ENCODE assay signal across 35 mouse cellular contexts in the genomic region with DNA sequence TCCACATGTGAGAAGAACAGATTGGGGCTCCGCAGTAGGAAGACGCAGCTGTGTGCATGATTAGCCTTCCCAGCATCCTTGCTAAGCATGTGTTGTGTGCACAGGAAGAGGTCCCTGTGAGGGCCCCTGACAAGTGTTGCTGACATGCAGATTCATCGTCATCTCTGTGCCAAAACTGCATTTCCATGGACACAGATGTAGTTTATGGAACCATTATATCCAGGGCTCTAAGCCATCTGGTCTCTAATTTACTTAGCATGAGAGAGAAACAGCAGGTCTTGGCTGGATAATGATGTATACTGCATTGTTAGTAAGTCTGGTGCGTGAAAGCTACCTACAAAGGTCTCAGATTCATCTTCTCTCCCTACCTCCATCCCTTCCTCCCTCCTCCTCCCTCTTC. TPM values are rescaled to one million over a fixed set of nuclear protein-coding genes. Genes with fewer than 3 reads are reported as not detected.
DNase-seq lines count a peak whose midpoint lies in the region; ATAC-seq and TF ChIP-seq lines count a peak whose summit lies in the region.
"Had no signal": no experiment of that assay in that cellular context is flagged by ENCODE, and none has a peak within 500 bp of the region (broad histone marks: within the 10 kb centered on the region; RNA-seq: fewer than 3 reads in every experiment).

No protein-coding gene starts in this region.

- H3K27me3 ChIP-seq in liver, embryonic 11.5 days (replicated peaks; ENCODE audit: control insufficient read depth, insufficient read depth, low read length), result no peaks in the 10 kb centered on the region
- H3K27me3 ChIP-seq: liver, embryonic 15.5 days; midbrain, embryonic 15.5 days; neural tube, embryonic 12.5 days had no signal

- 78% methylated on average over 4 of the region's 4 CpGs for WGBS in liver, embryonic 11.5 days

- H3K9ac ChIP-seq in liver, embryonic 11.5 days (ENCODE audit: low read depth, low read length), result no peak overlapping the region
- H3K9ac ChIP-seq: liver, embryonic 15.5 days; lung, embryonic 14.5 days; midbrain, embryonic 15.5 days; neural tube, embryonic 12.5 days had no signal

- DNase-seq in frontal cortex, adult 2 months (ENCODE audit: extremely low spot score in 1 of 2, low spot score in 1 of 2), result no peak
- peak; percentile 27 for DNase-seq in layer of hippocampus, adult 9-11 months
- no peak for DNase-seq in layer of hippocampus, postnatal 10 days (ENCODE audit: low spot score in 2 of 2)
- DNase-seq in brain, adult 2 months (ENCODE audit: low read depth, low spot score), result peak; percentile 42
- DNase-seq in brain, embryonic 14.5 days (ENCODE audit: low read depth), result peak; percentile 60
- DNase-seq in embryo, embryonic 11 days, result no peak
- DNase-seq in liver, embryonic 11.5 days (ENCODE audit: low spot score), result no peak
- DNase-seq: adrenal gland, postnatal 25 days; B cell, adult 2 months; cerebellum, adult 2 months; cerebellum, postnatal 14 days; gastrocnemius, postnatal 10 days; heart, postnatal 14 days; kidney, adult 8-10 months; kidney, postnatal 4 days; liver; lung, embryonic 14.5 days; lung, postnatal 14 days; retina, postnatal 1 day; spleen, adult 18-20 months; thymus, postnatal 14 days had no signal

- H3K27ac ChIP-seq in liver, embryonic 11.5 days (ENCODE audit: low read depth, low read length), result no peak overlapping the region
- H3K27ac ChIP-seq: kidney, postnatal 0 days; liver, embryonic 15.5 days; midbrain, embryonic 15.5 days; neural tube, embryonic 12.5 days had no signal

- no peak overlapping the region for H3K4me2 ChIP-seq in liver, embryonic 11.5 days
- H3K4me2 ChIP-seq: liver, embryonic 15.5 days; lung, embryonic 14.5 days; midbrain, embryonic 15.5 days; neural tube, embryonic 12.5 days had no signal

- H3K4me1 ChIP-seq in liver, embryonic 11.5 days (replicated peaks; ENCODE audit: control insufficient read depth, insufficient read depth, low read length), result no peaks in the 10 kb centered on the region
- H3K4me1 ChIP-seq: liver, embryonic 15.5 days; midbrain, embryonic 15.5 days; neural tube, embryonic 12.5 days had no signal

- no peak for TF ChIP-seq CTCF in brain, embryonic 14.5 days (IDR thresholded peaks at IDR 0.05; ENCODE audit: borderline replicate concordance, extremely low read depth, insufficient read depth, insufficient read length)

- no peak overlapping the region for H3K4me3 ChIP-seq in liver, embryonic 11.5 days (ENCODE audit: low read depth, low read length)
- H3K4me3 ChIP-seq: liver, embryonic 15.5 days; midbrain, embryonic 15.5 days; neural tube, embryonic 12.5 days had no signal

- no peak for TF ChIP-seq POLR2A in brain, embryonic 14.5 days (IDR thresholded peaks at IDR 0.05; ENCODE audit: borderline replicate concordance, extremely low read depth, insufficient read depth, insufficient read length, poor library complexity, severe bottlenecking)

- ATAC-seq in frontal cortex, adult (ENCODE audit: low TSS enrichment), result 0 out of 2 replicates have a peak, but pooled peaks have one; percentile 13
- ATAC-seq in liver, embryonic 11.5 days (replicated peaks; ENCODE audit: low FRiP score), result no peak
- ATAC-seq: intestine, embryonic 16.5 days; midbrain, embryonic 15.5 days had no signal

- no peaks in the 10 kb centered on the region for H3K9me3 ChIP-seq in liver, embryonic 11.5 days (ENCODE audit: control insufficient read depth, low read length)
- H3K9me3 ChIP-seq: liver, embryonic 15.5 days; midbrain, embryonic 15.5 days; neural tube, embryonic 12.5 days had no signal

- H3K36me3 ChIP-seq in liver, embryonic 11.5 days (ENCODE audit: control insufficient read depth, insufficient read depth, low read length), result no peaks in the 10 kb centered on the region
- H3K36me3 ChIP-seq: liver, embryonic 15.5 days; midbrain, embryonic 15.5 days; neural tube, embryonic 12.5 days had no signal

RNA-seq across cellular contexts. Expression of a gene that starts 10.3 kb away (rescaled TPM):
- polyA plus RNA-seq in frontal cortex, adult 2 months (2012; rRNA removed), result not detected in 2 replicates
- total RNA-seq in layer of hippocampus, postnatal 10 days (2021), result not detected
- polyA plus RNA-seq in brain, embryonic 14.5 days (2012; rRNA removed), result not detected in 2 replicates
- not detected in 2 replicates for polyA plus RNA-seq in liver, embryonic 11.5 days (2014; fragmentation: Nextera tagmentation; extraction: Ambion mirVana)
- total RNA-seq: adrenal gland, adult 18-20 months; adrenal gland, postnatal 25 days; gastrocnemius, postnatal 10 days; granulocyte monocyte progenitor cell, adult 5-6 weeks; heart, postnatal 14 days; left cerebral cortex, adult 8-10 months; left cerebral cortex, postnatal 36 days had no signal
- polyA plus RNA-seq: cerebellum, adult 2 months; embryonic facial prominence, embryonic 11.5 days; heart, embryonic 14.5 days; intestine, embryonic 16.5 days; liver, embryonic 15.5 days; lung, embryonic 14.5 days; stomach, embryonic 16.5 days; urinary bladder, adult 2 months had no signal

Comparison
In these comparisons a context has a peak if more than half of its experiments do, and no peak if none do; other contexts are left out.
1. DNase-seq: peak in layer of hippocampus, adult 9-11 months (single experiment), brain, adult 2 months (single experiment) and brain, embryonic 14.5 days (single experiment); none in frontal cortex, adult 2 months (0 of 2), layer of hippocampus, postnatal 10 days (0 of 2), embryo, embryonic 11 days (single experiment) and liver, embryonic 11.5 days (single experiment).